Mouse (Mus musculus) thymus, postnatal 25 days (tissue): ENCODE data around the gene Gse1.

Experiments used
- DNase-seq: peaks from one replicate; pipeline ENCODE4 v3.0.0; 2022

Gse1 gene

GRCm38 (mm10) chr8:120381865-120382264 is 153.6 kb downstream of the Gse1 start:
- DNase-seq = no peak

DNA sequence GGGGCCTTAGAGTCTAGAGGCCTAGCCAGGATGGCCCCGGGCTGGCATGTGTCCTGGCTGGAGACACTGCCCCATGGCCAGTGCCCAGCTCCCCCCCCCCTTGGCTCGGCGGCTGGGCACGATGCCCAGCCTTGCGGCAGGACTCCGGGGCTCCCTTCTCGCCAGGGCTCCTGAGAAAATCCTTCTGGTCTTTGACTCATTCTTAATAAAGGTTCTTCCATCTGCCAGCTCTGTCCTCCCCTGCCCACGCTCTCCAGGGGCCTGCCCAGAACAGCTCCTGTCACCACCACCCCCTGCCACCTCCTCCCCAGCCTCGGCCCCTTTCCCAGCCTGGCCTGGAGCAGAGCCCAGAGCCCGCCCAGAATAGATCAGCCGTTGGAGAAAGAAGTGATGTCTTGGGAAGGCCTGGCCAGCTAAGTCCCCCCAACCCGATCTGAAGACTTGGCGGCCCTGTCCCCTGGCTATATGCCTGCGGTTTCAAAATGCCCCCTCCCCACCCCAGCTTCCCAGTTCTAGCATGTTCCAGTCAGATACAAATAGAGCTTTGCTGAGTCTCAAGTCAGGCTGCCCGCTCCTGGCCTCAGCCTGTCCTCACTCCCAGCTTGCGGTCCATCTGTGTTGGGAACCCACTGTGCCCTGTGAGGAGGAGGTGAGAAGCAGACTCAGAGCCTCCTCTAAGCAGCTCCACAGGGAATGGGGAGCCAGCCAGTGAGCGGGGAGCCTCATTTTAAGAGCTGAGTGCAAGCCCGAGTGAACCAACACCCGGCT is 154.4 kb downstream of the Gse1 start:
- no peak for DNase-seq

GRCm38 (mm10) chr8:120383204-120383560 is 154.9 kb downstream of the Gse1 start:
- no peak for DNase-seq

DNA sequence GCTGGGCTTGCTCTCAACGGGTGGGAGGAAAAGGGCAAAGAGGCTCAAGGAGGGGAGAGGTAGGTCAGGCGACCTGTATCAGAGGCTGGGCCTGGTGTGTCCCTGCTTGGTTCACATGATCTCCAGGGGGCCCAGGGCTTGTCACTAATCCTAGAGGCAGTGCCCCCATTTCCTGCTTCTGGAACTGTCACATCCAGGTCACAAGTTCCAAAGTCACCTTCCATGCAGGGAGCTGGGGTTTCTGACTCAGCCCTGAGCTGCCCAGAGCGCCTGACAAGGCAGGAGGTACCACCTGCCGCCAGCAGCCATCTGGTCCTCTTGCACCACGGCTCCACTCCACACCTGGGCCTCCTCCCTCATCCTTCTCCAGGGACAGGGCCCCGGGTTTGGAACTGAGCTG is 155.5 kb downstream of the Gse1 start:
- DNase-seq = no peak

DNA sequence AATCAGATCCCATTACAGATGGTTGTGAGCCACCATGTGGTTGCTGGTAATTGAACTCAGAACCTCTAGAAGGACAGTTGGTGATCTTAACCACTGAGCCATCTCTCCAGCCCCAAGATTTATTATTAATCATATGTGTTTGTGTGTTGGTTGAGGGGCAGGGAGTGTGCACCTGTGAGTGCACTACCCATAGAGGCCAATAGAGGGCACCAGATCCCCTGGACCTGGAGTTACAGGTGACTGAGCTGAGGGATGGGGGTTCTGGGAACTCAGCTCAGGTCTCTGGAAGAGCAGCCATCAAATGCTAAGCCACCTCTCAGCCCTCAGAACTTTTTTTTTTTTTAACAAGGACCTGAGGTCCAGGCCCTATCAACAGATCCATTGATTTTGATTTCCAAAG is 156.5 kb downstream of the Gse1 start:
- no peak for DNase-seq

DNA sequence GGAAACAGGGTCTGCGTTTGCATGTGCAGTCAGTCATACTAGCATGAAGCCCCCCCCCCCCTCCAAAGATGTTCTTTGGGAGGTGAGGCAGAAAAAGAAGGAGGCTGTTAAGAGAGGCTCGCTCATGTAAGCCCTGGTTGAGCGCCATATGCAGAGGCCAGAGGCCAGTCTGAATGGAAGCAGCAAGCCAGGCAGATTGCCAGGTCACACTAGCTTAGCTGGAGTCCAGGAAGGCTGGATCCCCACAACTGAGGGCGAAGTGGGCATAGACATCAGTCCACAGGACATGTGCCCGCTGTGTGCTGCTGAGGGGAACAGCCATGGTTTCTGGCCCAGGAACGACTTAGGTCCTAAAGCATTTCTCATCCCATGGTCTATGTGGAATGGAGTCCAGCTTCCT is 160.0 kb downstream of the Gse1 start:
- DNase-seq = no peak

DNA sequence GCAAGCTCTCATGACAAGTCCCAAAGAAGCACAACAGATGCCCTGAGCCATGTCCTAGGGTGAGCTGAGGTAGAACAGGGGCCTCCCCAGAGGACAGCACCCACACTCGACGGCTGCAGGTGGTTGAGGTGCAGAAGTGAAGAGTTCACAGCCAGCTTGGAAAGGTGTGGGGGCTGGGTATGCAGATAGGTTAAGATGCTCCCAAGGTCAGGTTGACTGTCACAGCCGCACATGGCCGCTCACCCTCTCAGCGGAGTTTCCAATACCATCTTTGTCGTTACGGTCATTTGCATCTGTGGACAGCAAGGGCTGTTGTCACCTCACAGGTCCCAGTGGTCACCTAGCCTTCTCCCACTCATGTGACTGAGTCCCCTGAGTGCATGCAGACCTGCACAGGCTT is 162.3 kb downstream of the Gse1 start:
- DNase-seq = no peak

GRCm38 (mm10) chr8:120391856-120392255 is 163.6 kb downstream of the Gse1 start:
- no peak for DNase-seq

- DNase-seq = no peak
Observed at GRCm38 (mm10) chr8:120393085-120393484, 164.8 kb downstream of the Gse1 start.

DNA sequence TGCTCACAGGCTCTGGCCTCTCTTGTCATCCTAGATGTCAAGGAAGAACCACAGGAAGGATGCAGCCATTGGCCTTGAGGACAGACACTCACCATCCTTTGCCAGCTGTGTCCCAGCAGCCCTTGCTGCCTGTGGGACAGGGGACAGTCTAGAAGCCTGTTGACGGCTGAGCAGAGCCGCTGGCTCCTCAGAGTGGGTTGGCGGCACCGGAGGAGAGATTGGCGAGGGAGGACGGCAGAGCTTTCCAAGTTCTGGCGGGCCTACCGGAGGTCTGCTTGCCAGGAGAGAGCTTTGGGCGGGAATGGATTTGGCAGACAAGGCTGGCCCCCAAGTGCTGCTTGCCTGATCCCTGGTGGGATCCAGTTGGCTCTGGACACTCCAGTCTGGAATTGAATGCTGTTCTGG is 165.6 kb downstream of the Gse1 start:
- DNase-seq = no peak

- no peak for DNase-seq
Observed at GRCm38 (mm10) chr8:120395892-120396291, 167.6 kb downstream of the Gse1 start.

DNA sequence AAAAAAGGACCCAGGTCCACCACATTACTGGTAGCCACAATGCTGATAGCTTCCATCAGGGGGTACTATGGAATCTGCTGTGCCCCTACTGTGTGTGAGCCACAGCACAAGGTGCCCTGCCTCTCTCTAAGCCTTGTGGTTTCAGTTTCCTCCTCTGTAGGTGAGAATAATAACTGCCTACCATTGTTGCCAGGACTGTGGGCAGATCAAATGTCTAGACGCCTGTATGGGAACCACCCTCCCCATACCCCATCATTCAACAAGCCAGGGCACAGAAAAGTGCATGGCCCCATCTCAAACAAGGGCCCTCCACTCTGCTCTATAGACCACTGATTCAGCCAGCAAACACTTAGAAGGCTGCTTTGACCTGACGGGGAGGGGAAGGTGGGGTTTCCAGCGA is 168.5 kb downstream of the Gse1 start:
- no peak for DNase-seq

GRCm38 (mm10) chr8:120397444-120398411 is 169.5 kb downstream of the Gse1 start:
- DNase-seq = no peak

- peak; percentile 62 for DNase-seq
Observed at GRCm38 (mm10) chr8:120399212-120399934, 171.1 kb downstream of the Gse1 start.

DNA sequence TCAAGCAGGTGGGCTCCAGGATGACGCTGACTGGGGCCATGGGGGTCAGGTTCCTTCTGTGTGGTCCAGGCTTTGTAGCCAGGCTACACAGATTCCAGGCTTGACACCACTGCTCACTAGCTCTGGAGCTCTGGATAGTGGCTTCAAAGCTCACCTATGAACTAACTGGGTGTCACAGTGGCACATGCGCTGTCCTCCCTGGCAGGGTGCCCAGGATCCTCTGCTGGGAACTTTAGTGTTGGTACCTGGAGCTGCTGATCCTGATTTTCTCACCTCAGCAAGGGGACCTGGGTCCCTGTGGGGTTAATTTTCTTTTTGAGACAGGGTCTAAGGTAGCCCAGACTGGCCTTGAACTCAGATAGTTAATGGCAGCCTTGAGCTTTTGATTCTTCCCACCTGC is 173.0 kb downstream of the Gse1 start:
- DNase-seq = no peak

DNA sequence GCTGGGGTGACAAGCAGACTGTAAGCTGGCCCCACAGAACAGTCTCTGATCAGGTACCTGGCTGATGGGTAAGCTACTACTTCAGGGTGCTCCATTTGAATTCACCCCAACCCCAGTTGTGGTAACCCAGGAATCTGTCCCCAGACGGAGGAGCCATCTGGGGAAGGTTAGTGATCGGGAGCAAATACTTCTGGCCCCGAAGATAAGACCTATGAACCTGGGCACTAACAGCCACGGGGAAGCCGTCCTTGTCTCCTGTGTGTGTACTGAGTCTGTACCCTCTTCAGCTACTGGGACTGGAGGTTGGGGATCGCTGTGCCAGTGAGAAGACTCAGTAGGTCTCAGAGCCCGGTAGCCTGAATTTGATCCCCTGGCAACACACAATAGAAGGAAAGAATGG is 173.5 kb downstream of the Gse1 start:
- no peak for DNase-seq

- DNase-seq = peak; percentile 35
Observed at GRCm38 (mm10) chr8:120403606-120404269, 175.5 kb downstream of the Gse1 start.

GRCm38 (mm10) chr8:120404609-120405036 is 176.4 kb downstream of the Gse1 start:
- peak; percentile 58 for DNase-seq

GRCm38 (mm10) chr8:120406008-120406632 is 177.9 kb downstream of the Gse1 start:
- DNase-seq = no peak

DNA sequence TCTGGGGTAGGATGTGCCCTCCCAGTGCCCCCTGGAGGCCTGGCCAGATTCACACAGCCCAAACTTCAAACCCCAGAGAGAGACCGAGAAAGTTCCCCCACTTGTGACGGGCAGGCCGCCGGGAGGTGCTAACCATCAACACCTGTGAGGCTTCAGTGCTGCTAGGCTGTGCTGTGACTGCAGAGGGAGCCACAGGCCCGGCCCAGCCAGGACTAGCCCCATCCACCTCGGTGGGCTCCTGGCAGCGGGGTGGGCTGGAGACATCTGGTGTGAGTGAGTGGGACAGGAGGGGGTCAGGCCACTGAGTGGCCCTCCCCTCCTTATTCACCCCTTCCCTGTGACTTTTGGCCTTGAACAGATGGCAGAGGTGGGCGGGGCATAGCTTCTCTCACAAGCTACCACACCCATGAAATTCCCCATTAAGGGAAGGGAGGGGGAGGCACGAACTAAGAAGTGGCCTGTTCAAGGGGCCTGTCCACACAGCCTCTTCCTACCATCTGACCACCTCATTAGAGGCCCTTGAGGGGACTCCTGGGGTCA is 179.5 kb downstream of the Gse1 start:
- peak; percentile 74 for DNase-seq

GRCm38 (mm10) chr8:120408241-120409215 is 180.3 kb downstream of the Gse1 start:
- DNase-seq = no peak
